Mouse (Mus musculus) forebrain, embryonic 15.5 days (tissue): Measurements from ENCODE around the gene Ptprh. TPM values are rescaled to one million over a fixed set of nuclear protein-coding genes. Genes with fewer than 3 reads are reported as not detected.

Experiments used
- ATAC-seq: fragments of 200-750 bp; cut with Nextera tagmentation; replicated peaks from 2 replicates; pipeline ENCODE4 v1.8.0; 2017; ENCODE audit warnings: mild to moderate bottlenecking, moderate TSS enrichment, moderate library complexity
- H3K27ac ChIP-seq: fragments of 300-500 bp; sonication (generic); replicated peaks from 2 replicates; pipeline ENCODE4 v1.5.1; 2015; ENCODE audit warnings: mild to moderate bottlenecking, inconsistent platforms
- H3K27me3 ChIP-seq: fragments of 300-500 bp; sonication (generic); 2 replicates; pipeline ENCODE4 v1.6.1; 2015; ENCODE audit warnings: inconsistent platforms
- H3K36me3 ChIP-seq: fragments of 300-500 bp; sonication (generic); 2 replicates; pipeline ENCODE4 v1.6.1; 2015; ENCODE audit warnings: mild to moderate bottlenecking, inconsistent platforms
- H3K4me1 ChIP-seq: fragments of 300-500 bp; sonication (generic); 2 replicates; pipeline ENCODE4 v1.6.1; 2015; ENCODE audit warnings: inconsistent platforms
- H3K4me2 ChIP-seq: fragments of 300-500 bp; sonication (generic); replicated peaks from 2 replicates; pipeline ENCODE4 v1.6.1; 2015; ENCODE audit warnings: mild to moderate bottlenecking, inconsistent platforms
- H3K4me3 ChIP-seq: fragments of 300-500 bp; sonication (generic); 2 replicates; pipeline ENCODE4 v1.5.1; 2015; ENCODE audit warnings: mild to moderate bottlenecking, inconsistent platforms
- H3K9ac ChIP-seq: fragments of 300-500 bp; sonication (generic); replicated peaks from 2 replicates; pipeline ENCODE4 v1.6.1; 2015; ENCODE audit warnings: mild to moderate bottlenecking, inconsistent platforms
- H3K9me3 ChIP-seq: fragments of 300-500 bp; sonication (generic); 2 replicates; pipeline ENCODE4 v1.6.1; 2016; ENCODE audit warnings: inconsistent platforms
- WGBS: fragments of 180-500 bp; shearing (Covaris S2); methylation state at CpG from one replicate; pipeline ENCODE4 v1.1.7; 2015; ENCODE audit warnings: mixed read lengths; 5-methylcytosine and 5-hydroxymethylcytosine counted together
- polyA plus RNA-seq: library from polyadenylated mRNA; unstranded; fragments of >200 nt; fragmentation: Nextera tagmentation; extraction: Ambion mirVana; gene quantifications from 2 replicates; pipeline ENCODE4 v1.2.1, GENCODE M21; 2015

Gene Ptprh
- polyA plus RNA-seq: 0.24 and 0.52 TPM in 2 replicates

DNA sequence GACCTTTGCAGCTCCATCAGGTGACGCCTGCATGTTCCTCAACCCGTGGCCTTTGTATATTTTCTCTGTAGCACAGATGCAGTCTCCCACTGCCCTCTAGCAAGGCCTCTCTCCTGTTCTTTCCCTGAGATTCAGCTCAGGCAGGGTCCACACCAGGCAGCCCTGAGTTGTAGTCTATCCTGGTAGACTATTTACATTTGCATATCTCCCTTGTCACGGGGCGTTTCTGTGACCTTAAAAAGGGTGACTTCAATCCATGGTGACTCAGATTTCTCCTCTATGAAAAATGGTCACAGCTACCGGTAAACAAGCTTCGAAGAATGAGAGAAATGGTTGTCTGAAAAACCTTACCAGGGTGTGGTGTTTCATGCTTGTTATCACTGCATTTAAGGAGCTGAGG lies at the start of gene Ptprh:
Gene Ptprh (minus strand): TSS at position 169 of the 400 bp plus-strand sequence.
- Histone ChIP-seq H3K36me3 (no peaks in the 10 kb centered on the region), H3K9me3 (no peaks in the 10 kb centered on the region), H3K4me3 (no peak within 1 kb of the TSS), H3K9ac (no peak within 1 kb of the TSS), H3K27ac (no peak within 1 kb of the TSS), H3K4me1 (no peaks in the 10 kb centered on the region), H3K4me2 (no peak within 1 kb of the TSS), H3K27me3 (no peaks in the 10 kb centered on the region)
- no peak for ATAC-seq
- 81% methylated on average over 6 of the region's 6 CpGs for WGBS

DNA sequence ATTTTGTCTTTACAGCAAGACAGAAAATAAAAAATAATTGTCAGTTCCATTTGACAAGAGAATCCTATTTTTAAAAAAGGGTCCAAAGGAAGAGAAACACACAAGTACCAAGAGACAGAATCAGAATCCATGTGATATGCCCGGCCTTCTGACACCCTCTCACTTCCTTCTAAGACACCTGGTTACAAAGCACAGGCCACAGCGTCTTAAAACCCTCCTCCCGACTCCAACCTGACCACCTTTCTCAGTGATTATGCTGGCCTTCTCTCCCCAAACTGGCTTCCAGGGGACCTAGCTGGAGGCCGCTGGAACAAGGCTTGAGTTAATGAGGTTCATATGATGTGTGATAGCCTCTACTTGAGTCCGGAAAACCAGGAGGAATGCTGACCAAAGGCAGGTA lies 49.5 kb upstream of the Ptprh start:
- peaks cover 37% of the 10 kb centered on the region for H3K4me1 ChIP-seq
- H3K4me3 ChIP-seq: no peak overlapping the region
- 88% methylated on average over 5 of the region's 5 CpGs for whole genome bisulfite sequencing
- H3K27ac ChIP-seq: no peak overlapping the region
- ATAC-seq: no peak
- H3K27me3 ChIP-seq: no peaks in the 10 kb centered on the region
- H3K9ac ChIP-seq: no peak overlapping the region
- peaks cover 3% of the 10 kb centered on the region; the same call in 1 of the 2 replicates for H3K36me3 ChIP-seq
- H3K4me2 ChIP-seq: no peak overlapping the region
- H3K9me3 ChIP-seq: no peaks in the 10 kb centered on the region

DNA sequence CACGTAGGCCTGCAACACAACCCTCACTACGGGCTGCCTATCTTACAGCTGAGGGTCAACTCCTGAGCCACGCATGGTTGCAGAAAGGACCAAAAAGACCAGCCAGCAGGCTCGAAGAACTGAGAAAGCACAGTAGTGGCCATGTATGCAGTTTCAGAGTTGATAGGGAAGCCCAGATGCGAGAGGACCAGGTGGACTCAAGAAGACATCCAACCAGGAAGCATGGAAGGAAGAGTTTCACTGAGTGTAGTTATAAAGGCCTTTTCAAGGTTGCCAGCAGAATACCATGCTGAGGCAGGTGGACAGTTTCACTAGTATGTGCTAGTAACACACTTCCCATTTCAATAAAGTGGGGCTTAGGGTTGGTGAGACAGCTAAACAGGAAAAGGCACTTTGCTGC lies 48.9 kb upstream of the Ptprh start:
- Histone ChIP-seq H3K9ac (no peak overlapping the region), H3K27me3 (no peaks in the 10 kb centered on the region), H3K4me1 (peaks cover 33% of the 10 kb centered on the region), H3K36me3 (peaks cover 3% of the 10 kb centered on the region; the same call in 1 of the 2 replicates), H3K27ac (no peak overlapping the region), H3K4me2 (no peak overlapping the region), H3K9me3 (no peaks in the 10 kb centered on the region), H3K4me3 (no peak overlapping the region)
- no peak for ATAC-seq
- 91% methylated on average over 5 of the region's 5 CpGs for WGBS

DNA sequence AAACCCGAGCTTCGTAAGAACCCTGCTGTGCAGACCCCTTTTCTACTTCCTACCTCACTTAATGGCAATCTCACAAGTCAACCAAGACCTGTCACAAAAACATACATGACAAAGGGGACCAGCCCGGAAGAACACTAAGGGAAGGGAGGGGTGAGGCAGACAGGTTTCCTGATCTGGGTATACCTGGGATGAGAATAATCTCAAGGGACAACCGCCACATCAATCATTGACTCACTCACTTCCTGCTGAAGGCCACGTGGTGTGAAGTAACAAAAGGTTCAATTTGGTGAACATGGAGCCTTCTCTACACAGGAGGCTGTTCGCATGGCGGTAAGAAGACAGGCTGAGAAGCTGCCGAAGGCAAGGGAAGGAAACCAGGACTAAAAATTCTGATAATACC lies 47.7 kb upstream of the Ptprh start:
- H3K36me3 ChIP-seq: peaks cover 6% of the 10 kb centered on the region; the same call in 1 of the 2 replicates
- peaks cover 21% of the 10 kb centered on the region for H3K4me1 ChIP-seq
- no peaks in the 10 kb centered on the region for H3K27me3 ChIP-seq
- no peak overlapping the region for H3K27ac ChIP-seq
- H3K4me2 ChIP-seq: no peak overlapping the region
- H3K9me3 ChIP-seq: no peaks in the 10 kb centered on the region
- no peak overlapping the region for H3K9ac ChIP-seq
- 85% methylated on average over 8 of the region's 8 CpGs for WGBS
- no peak for ATAC-seq
- no peak overlapping the region for H3K4me3 ChIP-seq

DNA sequence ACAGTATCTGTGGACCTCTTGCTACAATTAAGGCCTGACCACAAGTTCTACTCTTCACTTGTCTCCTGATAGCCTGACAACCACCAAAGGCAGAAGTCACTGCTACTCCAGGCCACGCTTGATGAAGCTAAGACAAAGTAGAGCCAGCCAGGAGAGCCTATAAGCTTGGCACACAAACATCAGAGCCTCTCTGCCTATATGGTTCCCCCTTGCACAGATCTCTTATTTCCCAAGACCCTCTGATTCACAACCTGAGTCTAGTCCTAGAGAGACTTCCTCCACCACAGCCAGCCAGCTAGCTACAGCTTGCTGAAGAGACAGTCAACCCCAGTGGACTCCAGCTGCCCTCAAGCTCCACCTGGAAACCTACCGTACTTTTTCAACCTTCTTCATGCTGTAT lies 44.2 kb upstream of the Ptprh start:
- no peak overlapping the region for H3K9ac ChIP-seq
- no peak overlapping the region for H3K4me3 ChIP-seq
- no peak for ATAC-seq
- no peaks in the 10 kb centered on the region for H3K9me3 ChIP-seq
- no peaks in the 10 kb centered on the region for H3K4me1 ChIP-seq
- 86% methylated on average over 2 of the region's 2 CpGs for WGBS
- H3K36me3 ChIP-seq: peaks cover 37% of the 10 kb centered on the region
- H3K27ac ChIP-seq: no peak overlapping the region
- no peak overlapping the region for H3K4me2 ChIP-seq
- H3K27me3 ChIP-seq: no peaks in the 10 kb centered on the region

DNA sequence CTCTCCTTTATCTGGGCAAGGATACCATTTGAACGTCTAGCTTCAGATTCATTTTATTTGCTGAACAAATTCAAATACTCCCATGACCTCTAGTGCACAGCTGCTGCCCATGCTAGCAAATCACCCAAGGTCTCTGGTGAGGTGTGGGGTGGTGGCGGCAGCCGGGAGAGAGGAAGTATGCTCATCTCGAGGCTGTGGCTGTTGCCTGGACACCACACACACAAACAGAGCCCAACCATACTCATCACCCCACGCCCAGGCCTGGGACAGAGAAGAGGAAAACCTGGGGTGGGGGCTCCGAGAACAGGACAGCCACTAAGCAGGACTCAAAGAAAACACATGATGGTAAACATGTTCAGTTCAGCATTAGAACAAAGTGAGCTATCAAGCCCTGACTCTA lies 43.5 kb upstream of the Ptprh start:
- 85% methylated on average over 6 of the region's 6 CpGs for WGBS
- H3K9me3 ChIP-seq: no peaks in the 10 kb centered on the region
- H3K4me2 ChIP-seq: no peak overlapping the region
- H3K4me1 ChIP-seq: no peaks in the 10 kb centered on the region
- no peak overlapping the region for H3K27ac ChIP-seq
- no peak overlapping the region for H3K4me3 ChIP-seq
- H3K27me3 ChIP-seq: no peaks in the 10 kb centered on the region
- peaks cover 42% of the 10 kb centered on the region for H3K36me3 ChIP-seq
- H3K9ac ChIP-seq: no peak overlapping the region
- ATAC-seq: no peak

DNA sequence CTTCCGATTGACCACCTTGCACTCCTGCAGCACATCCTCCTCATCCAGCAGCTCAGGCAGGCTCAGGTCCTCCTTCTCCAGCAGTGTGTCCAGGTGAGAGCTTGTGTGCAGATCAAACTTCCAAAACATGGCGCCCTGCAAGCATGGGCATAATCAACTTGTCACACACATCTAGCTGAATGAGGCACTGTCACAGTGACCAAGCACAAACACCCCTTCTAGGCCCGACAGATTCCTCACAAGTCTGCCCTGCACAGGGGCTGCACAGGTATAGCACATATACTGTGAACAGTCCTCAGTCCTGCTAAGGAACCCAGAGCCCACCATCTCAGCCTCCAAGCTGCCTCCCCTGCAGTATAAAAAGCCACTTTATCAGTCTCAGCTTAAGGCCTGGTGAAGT lies 43.0 kb upstream of the Ptprh start:
- no peaks in the 10 kb centered on the region for H3K4me1 ChIP-seq
- H3K36me3 ChIP-seq: peaks cover 47% of the 10 kb centered on the region
- H3K27me3 ChIP-seq: no peaks in the 10 kb centered on the region
- ATAC-seq: no peak
- 90% methylated on average over 3 of the region's 3 CpGs for WGBS
- H3K27ac ChIP-seq: no peak overlapping the region
- H3K4me3 ChIP-seq: no peak overlapping the region
- no peak overlapping the region for H3K9ac ChIP-seq
- no peaks in the 10 kb centered on the region for H3K9me3 ChIP-seq
- H3K4me2 ChIP-seq: no peak overlapping the region

DNA sequence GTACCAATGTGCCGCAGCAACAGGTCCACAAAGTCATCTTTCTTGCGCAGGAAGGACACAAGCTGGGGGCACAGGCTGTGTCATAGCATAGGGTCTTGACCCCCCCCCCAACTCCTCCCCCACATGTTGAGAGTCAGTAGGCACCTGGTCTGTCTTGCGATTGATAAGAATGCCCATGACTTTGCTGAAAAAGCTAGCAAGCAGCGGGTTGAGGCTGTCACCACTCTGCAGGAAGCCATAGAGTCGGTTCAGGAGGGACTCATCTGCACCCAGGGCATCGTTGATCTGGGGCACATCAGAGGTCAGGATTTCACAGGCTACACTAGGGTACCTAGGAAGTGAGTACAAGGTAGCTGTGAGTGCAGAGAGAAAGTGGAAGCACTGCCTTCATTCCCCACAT lies 39.4 kb upstream of the Ptprh start:
- Histone ChIP-seq H3K4me3 (no peak overlapping the region), H3K4me2 (no peak overlapping the region), H3K27me3 (no peaks in the 10 kb centered on the region), H3K9ac (no peak overlapping the region), H3K36me3 (peaks cover 72% of the 10 kb centered on the region), H3K9me3 (no peaks in the 10 kb centered on the region), H3K27ac (no peak overlapping the region), H3K4me1 (no peaks in the 10 kb centered on the region)
- WGBS: 91% methylated on average over 6 of the region's 6 CpGs
- no peak for ATAC-seq

DNA sequence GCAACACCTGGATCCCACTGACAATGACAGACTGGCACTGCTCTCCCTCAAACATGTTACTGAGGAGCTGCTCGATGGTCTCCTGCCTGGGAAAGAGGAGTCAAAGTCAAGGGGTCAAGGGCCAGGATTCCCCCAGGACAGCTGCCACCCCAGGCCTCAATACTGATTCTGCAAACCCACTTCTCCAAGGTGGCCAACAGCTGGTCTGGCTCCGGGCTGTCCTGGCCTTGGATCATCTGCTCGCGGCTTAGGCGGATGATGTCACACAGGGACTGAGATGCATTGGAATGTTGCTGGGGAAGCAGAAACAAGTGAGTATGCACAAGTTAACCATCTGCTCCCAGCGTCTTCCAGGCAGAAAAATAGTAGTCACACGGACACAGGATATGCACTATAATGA lies 38.1 kb upstream of the Ptprh start:
- Histone ChIP-seq H3K4me1 (no peaks in the 10 kb centered on the region), H3K9me3 (no peaks in the 10 kb centered on the region), H3K36me3 (peaks cover 80% of the 10 kb centered on the region), H3K27me3 (no peaks in the 10 kb centered on the region), H3K4me3 (no peak overlapping the region), H3K4me2 (no peak overlapping the region), H3K9ac (no peak overlapping the region), H3K27ac (no peak overlapping the region)
- 89% methylated on average over 7 of the region's 7 CpGs for WGBS
- ATAC-seq: no peak

DNA sequence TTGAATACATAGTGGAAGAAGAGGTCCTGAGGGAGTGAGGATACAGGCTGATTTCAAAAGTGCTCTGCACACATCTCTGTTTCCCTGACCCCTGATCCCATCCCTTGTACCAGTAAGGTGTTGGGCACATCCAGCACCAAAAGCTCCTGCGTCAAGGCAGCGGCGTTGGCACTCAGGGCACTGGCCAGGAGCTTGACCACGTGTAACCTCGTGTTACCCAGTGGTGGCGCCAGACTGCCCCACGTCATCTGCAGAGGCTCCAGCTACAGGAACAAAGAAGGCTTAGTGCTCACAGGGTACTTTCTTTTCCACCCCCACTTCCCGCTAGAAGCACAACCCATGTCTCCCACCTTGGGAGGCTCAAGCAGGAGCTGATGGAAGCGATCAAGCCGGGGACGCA lies 37.3 kb upstream of the Ptprh start:
- Histone ChIP-seq H3K27ac (no peak overlapping the region), H3K27me3 (no peaks in the 10 kb centered on the region), H3K4me3 (no peak overlapping the region), H3K4me2 (no peak overlapping the region), H3K9ac (no peak overlapping the region), H3K36me3 (peaks cover 80% of the 10 kb centered on the region), H3K9me3 (no peaks in the 10 kb centered on the region), H3K4me1 (no peaks in the 10 kb centered on the region)
- no peak for ATAC-seq
- 83% methylated on average over 11 of the region's 11 CpGs for WGBS

DNA sequence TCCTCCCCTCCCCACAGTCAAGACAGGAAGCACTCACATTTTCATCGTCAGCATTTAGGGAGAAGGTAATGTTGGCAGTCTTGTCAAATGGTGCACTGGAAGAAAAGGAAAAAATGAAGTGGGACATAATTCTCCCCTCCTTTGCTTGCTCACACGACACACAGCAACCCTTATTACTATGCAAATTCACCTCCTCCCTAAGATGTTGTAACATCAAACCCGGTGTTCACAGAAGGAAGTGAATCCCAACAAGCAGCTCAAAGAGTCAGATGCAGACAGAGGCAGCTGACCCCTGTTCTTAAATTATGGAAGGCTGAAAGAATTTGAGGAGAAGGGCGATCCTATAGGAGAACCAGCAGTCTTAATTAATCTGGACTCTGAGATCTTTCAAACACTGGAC lies 32.3 kb upstream of the Ptprh start:
- Histone ChIP-seq H3K9me3 (no peaks in the 10 kb centered on the region), H3K4me1 (no peaks in the 10 kb centered on the region), H3K27ac (no peak overlapping the region), H3K36me3 (peaks cover 76% of the 10 kb centered on the region), H3K9ac (no peak overlapping the region), H3K4me2 (no peak overlapping the region), H3K27me3 (no peaks in the 10 kb centered on the region), H3K4me3 (no peak overlapping the region)
- 94% methylated on average over 4 of the region's 4 CpGs for WGBS
- ATAC-seq: no peak

DNA sequence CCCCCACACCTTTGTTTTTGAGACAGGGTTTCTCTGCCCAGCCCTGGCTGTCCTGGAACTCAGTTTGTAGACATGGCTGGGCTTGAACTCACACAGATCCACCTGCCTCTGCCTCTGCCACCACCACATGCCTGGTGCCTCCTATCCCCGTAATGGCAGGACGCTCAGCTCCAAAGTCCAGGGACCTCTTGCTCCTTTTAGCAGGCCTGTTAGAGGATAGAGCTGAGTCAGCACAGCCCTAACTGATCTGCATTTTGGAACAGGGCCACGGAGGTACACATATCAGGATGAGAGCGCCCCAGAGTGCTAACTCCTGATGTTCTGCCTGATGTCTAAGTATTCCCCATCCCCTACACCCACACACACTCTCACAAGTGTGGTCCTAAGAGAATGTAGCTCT lies 27.2 kb upstream of the Ptprh start, which contains the start of gene Tmem86b:
Gene Tmem86b (minus strand): TSS at position 392 of the 400 bp plus-strand sequence.
- H3K4me2 ChIP-seq: no peak within 1 kb of the TSS
- H3K4me3 ChIP-seq: no peak within 1 kb of the TSS
- no peaks in the 10 kb centered on the region for H3K27me3 ChIP-seq
- no peak within 1 kb of the TSS for H3K9ac ChIP-seq
- no peak within 1 kb of the TSS for H3K27ac ChIP-seq
- WGBS: 95% methylated on average over 4 of the region's 4 CpGs
- no peaks in the 10 kb centered on the region for H3K9me3 ChIP-seq
- no peaks in the 10 kb centered on the region for H3K4me1 ChIP-seq
- peaks cover 68% of the 10 kb centered on the region for H3K36me3 ChIP-seq
- no peak for ATAC-seq

DNA sequence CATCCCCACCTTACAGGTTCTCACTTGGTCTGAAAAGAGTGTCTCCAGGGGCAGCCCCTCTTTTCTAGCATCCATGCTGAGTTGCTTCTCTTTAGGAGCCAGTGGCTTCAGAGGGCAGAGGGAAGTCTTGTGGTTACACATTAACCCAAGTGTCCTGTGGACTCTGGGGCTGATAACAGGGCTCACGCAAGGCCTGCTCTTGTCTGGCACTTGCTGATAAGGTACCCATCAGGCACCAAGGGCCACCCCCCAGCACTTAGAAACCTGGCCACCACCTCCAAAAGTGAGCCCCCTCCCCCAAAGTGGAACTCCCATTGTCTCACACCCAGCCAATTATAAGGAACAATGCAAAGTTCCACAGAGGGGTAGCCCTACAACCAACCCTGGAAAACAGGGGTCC lies 26.4 kb upstream of the Ptprh start:
- 96% methylated on average over 1 of the region's 1 CpGs for WGBS
- Histone ChIP-seq H3K4me3 (no peak overlapping the region), H3K36me3 (peaks cover 61% of the 10 kb centered on the region), H3K4me2 (no peak overlapping the region), H3K27ac (no peak overlapping the region), H3K9ac (no peak overlapping the region), H3K4me1 (no peaks in the 10 kb centered on the region), H3K27me3 (no peaks in the 10 kb centered on the region), H3K9me3 (no peaks in the 10 kb centered on the region)
- ATAC-seq: no peak
